Mouse (Mus musculus) liver, embryonic 11.5 days (tissue): ENCODE data around the gene Fyttd1. TPM values are rescaled to one million over a fixed set of nuclear protein-coding genes. Genes with fewer than 3 reads are reported as not detected.

Experiments
- ATAC-seq: fragments of 200-750 bp; cut with Nextera tagmentation; replicated peaks from 2 replicates; pipeline ENCODE4 v1.8.0; 2017; ENCODE audit warnings: moderate number of reproducible peaks, mild to moderate bottlenecking, moderate TSS enrichment, moderate library complexity; ENCODE audit not compliant: low FRiP score
- DNase-seq: peaks from one replicate; pipeline ENCODE4 v3.0.0-alpha.2; 2017; ENCODE audit warnings: low spot score
- H3K27ac ChIP-seq: fragments of 300-500 bp; sonication (generic); 2 replicates; pipeline ENCODE4 v1.5.1; 2014; ENCODE audit warnings: mild to moderate bottlenecking, low read depth, low read length, control low read depth
- H3K27me3 ChIP-seq: fragments of 300-500 bp; sonication (generic); replicated peaks from 2 replicates; pipeline ENCODE4 v1.6.1; 2014; ENCODE audit warnings: low read length, mixed read lengths; ENCODE audit not compliant: control insufficient read depth, insufficient read depth
- H3K36me3 ChIP-seq: fragments of 300-500 bp; sonication (generic); 2 replicates; pipeline ENCODE4 v1.6.1; 2014; ENCODE audit warnings: mild to moderate bottlenecking, low read length, moderate library complexity, mixed read lengths; ENCODE audit not compliant: control insufficient read depth, insufficient read depth
- H3K4me1 ChIP-seq: fragments of 300-500 bp; sonication (generic); replicated peaks from 2 replicates; pipeline ENCODE4 v1.6.1; 2014; ENCODE audit warnings: low read length, mixed read lengths; ENCODE audit not compliant: control insufficient read depth, insufficient read depth
- H3K4me2 ChIP-seq: fragments of 300-500 bp; sonication (generic); 2 replicates; pipeline ENCODE4 v1.6.1; 2014; ENCODE audit warnings: mild to moderate bottlenecking, control low read depth, moderate library complexity
- H3K4me3 ChIP-seq: fragments of 300-500 bp; sonication (generic); 2 replicates; pipeline ENCODE4 v1.5.1; 2014; ENCODE audit warnings: low read depth, low read length, control low read depth
- H3K9ac ChIP-seq: fragments of 300-500 bp; sonication (generic); 2 replicates; pipeline ENCODE4 v1.6.1; 2014; ENCODE audit warnings: low read depth, low read length, control low read depth
- H3K9me3 ChIP-seq: fragments of 300-500 bp; sonication (generic); 2 replicates; pipeline ENCODE4 v1.6.1; 2016; ENCODE audit warnings: low read length, inconsistent platforms, mixed read lengths; ENCODE audit not compliant: control insufficient read depth
- WGBS: fragments of 180-500 bp; shearing (Covaris S2); extraction: QIAGEN DNeasy Blood & Tissue Kit; methylation state at CpG from one replicate; pipeline ENCODE4 v1.1.7; 2014; 5-methylcytosine and 5-hydroxymethylcytosine counted together
- polyA plus RNA-seq: library from polyadenylated mRNA; unstranded; fragments of >200 nt; fragmentation: Nextera tagmentation; extraction: Ambion mirVana; gene quantifications from 2 replicates; pipeline ENCODE4 v1.2.1, GENCODE M21; 2014

The Fyttd1 gene
- polyA plus RNA-seq, 1 experiment from 2014 or later, result 79.9 TPM

DNA sequence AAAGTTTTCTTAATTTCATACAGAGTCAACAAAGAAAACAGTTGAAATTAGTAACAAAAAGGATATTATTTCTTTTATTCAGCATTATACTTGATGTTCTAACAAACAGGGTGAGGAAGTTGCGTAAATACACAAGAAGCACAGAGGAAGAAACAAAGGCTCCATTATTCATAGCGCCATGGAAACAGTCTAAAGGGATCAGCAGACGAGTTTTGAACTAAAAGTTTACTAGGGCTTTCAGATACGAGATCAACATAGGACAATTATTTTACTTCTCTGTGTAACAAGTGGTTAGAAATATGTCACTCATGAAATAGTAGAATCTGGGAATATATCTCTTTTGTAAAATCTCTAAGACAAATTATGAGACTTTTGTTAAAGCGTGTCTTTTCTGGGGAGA is 68.1 kb downstream of the Fyttd1 start:
- Histone ChIP-seq H3K9ac (no peak overlapping the region), H3K9me3 (no peaks in the 10 kb centered on the region), H3K4me2 (no peak overlapping the region), H3K4me1 (no peaks in the 10 kb centered on the region), H3K4me3 (no peak overlapping the region), H3K36me3 (no peaks in the 10 kb centered on the region), H3K27ac (no peak overlapping the region), H3K27me3 (no peaks in the 10 kb centered on the region)
- ATAC-seq (no peak), DNase-seq (no peak)
- WGBS, result 88% methylated on average over 5 of the region's 5 CpGs

DNA sequence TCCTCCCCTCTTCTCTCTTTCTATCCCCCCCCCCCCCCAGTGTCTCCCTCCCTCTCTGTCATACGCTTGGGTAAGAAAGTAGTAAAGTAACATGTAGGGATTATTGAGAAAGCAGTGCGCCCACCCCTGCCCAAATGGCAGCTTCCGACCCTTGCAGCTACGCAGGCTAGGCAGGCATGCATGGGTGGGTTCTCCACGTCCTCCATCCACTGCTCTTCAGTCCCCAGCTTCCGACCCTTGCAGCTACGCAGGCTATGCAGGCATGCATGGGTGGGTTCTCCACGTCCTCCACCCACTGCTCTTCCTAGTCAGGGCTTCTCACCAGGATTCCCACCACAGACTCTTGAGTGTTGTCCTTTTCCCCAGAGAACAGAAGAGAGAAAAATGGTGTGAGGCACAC is 70.7 kb downstream of the Fyttd1 start:
- WGBS, result 86% methylated on average over 8 of the region's 8 CpGs
- no peak overlapping the region for H3K4me3 ChIP-seq
- H3K9ac ChIP-seq, result no peak overlapping the region
- H3K27me3 ChIP-seq, result no peaks in the 10 kb centered on the region
- H3K36me3 ChIP-seq, result peaks cover 3% of the 10 kb centered on the region; the same call in 1 of the 2 replicates
- H3K27ac ChIP-seq, result no peak overlapping the region
- DNase-seq (no peak), ATAC-seq (no peak)
- H3K9me3 ChIP-seq, result no peaks in the 10 kb centered on the region
- no peaks in the 10 kb centered on the region for H3K4me1 ChIP-seq
- no peak overlapping the region for H3K4me2 ChIP-seq

DNA sequence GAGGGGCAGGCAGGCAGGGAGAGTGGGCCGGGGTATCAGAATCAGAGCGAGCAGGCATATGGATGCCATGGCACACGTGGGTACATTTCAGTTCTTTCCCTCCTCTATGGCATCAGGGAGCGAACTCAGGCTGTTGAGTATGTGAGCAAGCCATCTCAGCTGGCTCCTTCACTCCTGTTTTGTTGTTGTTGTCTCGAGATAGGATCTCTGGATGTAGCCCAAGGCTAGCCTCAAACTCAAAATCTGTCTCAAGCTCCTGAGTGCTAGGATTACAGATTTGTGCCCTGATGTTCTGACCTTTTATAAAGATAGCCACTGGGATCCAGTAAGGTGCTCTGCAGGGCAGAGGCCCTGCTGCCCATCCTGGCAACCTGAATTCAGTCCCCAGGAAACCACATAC is 71.4 kb downstream of the Fyttd1 start:
- H3K27me3 ChIP-seq, result no peaks in the 10 kb centered on the region
- no peak overlapping the region for H3K9ac ChIP-seq
- no peaks in the 10 kb centered on the region for H3K4me1 ChIP-seq
- 85% methylated on average over 5 of the region's 5 CpGs for WGBS
- peaks cover 3% of the 10 kb centered on the region; the same call in 1 of the 2 replicates for H3K36me3 ChIP-seq
- ATAC-seq, result no peak
- H3K27ac ChIP-seq, result no peak overlapping the region
- no peak overlapping the region for H3K4me2 ChIP-seq
- DNase-seq, result no peak
- H3K4me3 ChIP-seq, result no peak overlapping the region
- H3K9me3 ChIP-seq, result no peaks in the 10 kb centered on the region

DNA sequence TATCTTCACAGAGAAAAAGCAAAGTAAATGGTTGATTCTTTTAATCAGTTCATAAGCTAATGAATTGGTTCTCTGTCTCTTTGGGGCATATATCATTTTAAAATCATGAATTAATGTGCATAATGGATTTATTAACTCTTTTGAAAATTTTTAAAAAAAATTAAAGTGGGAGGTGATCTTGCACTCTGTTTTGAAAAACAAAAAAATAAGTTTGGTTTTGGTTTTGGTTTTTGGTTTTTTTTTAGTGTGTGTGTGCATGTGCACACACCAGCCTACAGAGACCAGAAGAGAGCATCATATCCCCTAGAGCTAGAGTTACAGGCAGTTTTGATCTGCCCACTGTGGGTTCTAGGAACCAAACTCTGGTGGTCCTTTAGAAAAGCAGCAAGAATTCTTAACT is 72.0 kb downstream of the Fyttd1 start:
- no peak overlapping the region for H3K9ac ChIP-seq

GRCm38 (mm10) chr16:32951074-32951473 is 73.8 kb downstream of the Fyttd1 start:
- Histone ChIP-seq H3K9me3 (no peaks in the 10 kb centered on the region), H3K27me3 (no peaks in the 10 kb centered on the region), H3K4me3 (no peak overlapping the region), H3K36me3 (peaks cover 6% of the 10 kb centered on the region), H3K4me1 (no peaks in the 10 kb centered on the region), H3K27ac (no peak overlapping the region), H3K9ac (no peak overlapping the region), H3K4me2 (no peak overlapping the region)
- DNase-seq, result no peak
- ATAC-seq, result no peak
- WGBS, result 90% methylated on average over 2 of the region's 2 CpGs

More for the DNA sequence above, 72.0 kb downstream of the Fyttd1 start:
- no peak overlapping the region for H3K4me2 ChIP-seq
- no peaks in the 10 kb centered on the region for H3K27me3 ChIP-seq
- no peaks in the 10 kb centered on the region for H3K4me1 ChIP-seq
- H3K27ac ChIP-seq, result no peak overlapping the region
- H3K36me3 ChIP-seq, result peaks cover 3% of the 10 kb centered on the region; the same call in 1 of the 2 replicates
- ATAC-seq (no peak), DNase-seq (no peak)
- no peak overlapping the region for H3K4me3 ChIP-seq
- H3K9me3 ChIP-seq, result no peaks in the 10 kb centered on the region

DNA sequence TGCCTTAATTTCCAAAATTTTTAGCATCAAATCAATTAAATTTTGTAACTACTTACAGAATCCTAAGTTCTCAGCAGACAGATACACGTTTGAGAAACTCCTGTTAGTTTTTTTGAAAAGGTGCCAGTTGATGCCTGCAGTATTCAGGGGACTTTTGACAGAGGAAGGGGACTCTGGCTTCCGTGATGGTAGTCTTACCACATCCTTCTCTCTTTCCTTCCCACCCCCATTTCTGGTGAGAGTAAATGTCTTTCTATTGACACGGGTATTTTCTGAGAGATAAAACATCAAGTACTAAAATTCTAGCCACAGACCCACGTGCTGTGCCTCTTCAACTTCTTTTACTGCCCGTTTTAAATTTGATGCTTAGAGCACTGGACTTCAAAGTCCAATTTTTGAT is 76.5 kb downstream of the Fyttd1 start:
- Histone ChIP-seq H3K9ac (no peak overlapping the region), H3K9me3 (no peaks in the 10 kb centered on the region), H3K27ac (no peak overlapping the region), H3K4me3 (no peak overlapping the region), H3K4me2 (no peak overlapping the region), H3K36me3 (peaks cover 8% of the 10 kb centered on the region), H3K4me1 (no peaks in the 10 kb centered on the region), H3K27me3 (no peaks in the 10 kb centered on the region)
- DNase-seq, result no peak
- 47% methylated on average over 5 of the region's 5 CpGs for WGBS
- ATAC-seq, result no peak

- no peak for ATAC-seq
- Histone ChIP-seq H3K4me1 (no peaks in the 10 kb centered on the region), H3K9me3 (no peaks in the 10 kb centered on the region), H3K4me3 (no peak overlapping the region), H3K4me2 (no peak overlapping the region), H3K9ac (no peak overlapping the region), H3K36me3 (peaks cover 9% of the 10 kb centered on the region), H3K27me3 (no peaks in the 10 kb centered on the region), H3K27ac (no peak overlapping the region)
- 83% methylated on average over 6 of the region's 6 CpGs for WGBS
- DNase-seq, result no peak
These were observed 77.0 kb downstream of the Fyttd1 start for GRCm38 (mm10) chr16:32954304-32954703.

GRCm38 (mm10) chr16:32956889-32957288 is 79.6 kb downstream of the Fyttd1 start:
- H3K4me1 ChIP-seq, result no peaks in the 10 kb centered on the region
- peaks cover 16% of the 10 kb centered on the region for H3K36me3 ChIP-seq
- no peaks in the 10 kb centered on the region for H3K27me3 ChIP-seq
- ATAC-seq, result no peak
- H3K9me3 ChIP-seq, result no peaks in the 10 kb centered on the region
- no peak overlapping the region for H3K4me2 ChIP-seq
- DNase-seq, result no peak
- no peak overlapping the region for H3K27ac ChIP-seq
- H3K9ac ChIP-seq, result no peak overlapping the region
- WGBS, result 72% methylated on average over 5 of the region's 5 CpGs
- H3K4me3 ChIP-seq, result no peak overlapping the region
